In the genomic region with DNA sequence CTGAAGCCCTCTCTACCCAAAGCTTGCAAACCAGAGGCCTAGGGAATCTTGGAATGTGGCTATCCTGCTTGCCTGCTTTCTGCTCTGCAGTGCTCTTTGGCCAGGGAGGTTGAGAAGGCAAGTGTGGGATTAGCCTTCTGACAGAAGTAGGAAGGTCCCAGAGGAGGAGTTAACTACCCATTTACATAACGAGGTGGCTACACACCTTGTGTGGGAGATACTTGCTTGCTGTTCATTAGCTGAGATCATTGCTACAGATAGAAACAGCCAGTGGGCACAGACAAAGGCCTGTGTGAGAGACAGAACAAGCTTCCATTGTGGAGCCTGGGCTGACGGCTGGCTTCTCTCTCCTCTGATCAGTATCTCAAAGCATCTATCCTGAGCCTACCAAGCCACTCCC, we compare ENCODE assay signal across 19 mouse cellular contexts. TPM values are rescaled to one million over a fixed set of nuclear protein-coding genes. Genes with fewer than 3 reads are reported as not detected.
A peak's percentile ranks its signal among the peaks of the same experiment; 100 is the strongest.
DNase-seq lines count a peak whose midpoint lies in the region; ATAC-seq and TF ChIP-seq lines count a peak whose summit lies in the region.
"Had no signal": no experiment of that assay in that cellular context is flagged by ENCODE, and none has a peak within 500 bp of the region (broad histone marks: within the 10 kb centered on the region; RNA-seq: fewer than 3 reads in every experiment).

No protein-coding gene starts in this region.

- peak overlapping the region; percentile 58 for H3K27ac ChIP-seq in hindbrain, embryonic 13.5 days
- H3K27ac ChIP-seq in hindbrain, embryonic 16.5 days (ENCODE audit: low read depth, low read length) = no peak overlapping the region
- H3K27ac ChIP-seq in embryonic fibroblast, embryonic 13.5 days (ENCODE audit: insufficient read depth, low read length) = peak overlapping the region; percentile 30; the same call in 1 of the 2 replicates
- H3K27ac ChIP-seq in kidney, postnatal 0 days = no peak overlapping the region

- no peak overlapping the region for H3K4me3 ChIP-seq in hindbrain, embryonic 13.5 days
- H3K4me3 ChIP-seq in hindbrain, embryonic 16.5 days (ENCODE audit: low read length) = no peak overlapping the region
- no peak overlapping the region for H3K4me3 ChIP-seq in embryonic fibroblast, embryonic 13.5 days (ENCODE audit: insufficient read depth, low read length)
- no peak overlapping the region for H3K4me3 ChIP-seq in kidney, postnatal 0 days (replicated peaks; ENCODE audit: low read depth, low read length)
- H3K4me3 ChIP-seq: erythroblast, embryonic 14.5 days; myocyte had no signal

- DNase-seq in layer of hippocampus, adult 9-11 months = peak; percentile 54
- no peak for DNase-seq in layer of hippocampus, postnatal 14 days (ENCODE audit: low spot score in 2 of 2)
- no peak for DNase-seq in kidney, postnatal 0 days (ENCODE audit: low spot score)
- DNase-seq in adrenal gland, postnatal 36 days = no peak
- no peak for DNase-seq in testis, postnatal 14 days (ENCODE audit: low spot score)
- DNase-seq: adrenal gland, postnatal 14 days; cerebellum, postnatal 10 days; gastrocnemius, postnatal 25 days; right cerebral cortex, postnatal 14 days; thymus, postnatal 4 days had no signal

- no peak for ATAC-seq in hindbrain, embryonic 13.5 days (ENCODE audit: low FRiP score)
- ATAC-seq in hindbrain, embryonic 16.5 days = no peak
- ATAC-seq in kidney, postnatal 0 days (replicated peaks; ENCODE audit: low FRiP score, low read depth) = 0 out of 2 replicates have a peak, but pooled peaks have one; percentile 29
- ATAC-seq: CD4-positive, CD25-positive, alpha-beta regulatory T cell, adult 4 months; inflammation-experienced regulatory T-cells, adult 6 months had no signal

- 37% methylated on average over 2 of the region's 2 CpGs for WGBS in hindbrain, embryonic 13.5 days
- 41% methylated on average over 2 of the region's 2 CpGs for WGBS in hindbrain, embryonic 16.5 days
- 42% methylated on average over 2 of the region's 2 CpGs for whole genome bisulfite sequencing in kidney, postnatal 0 days

- H3K27me3 ChIP-seq in hindbrain, embryonic 13.5 days = no peaks in the 10 kb centered on the region
- no peaks in the 10 kb centered on the region for H3K27me3 ChIP-seq in hindbrain, embryonic 16.5 days (replicated peaks; ENCODE audit: control insufficient read depth, insufficient read depth, low read length)
- no peaks in the 10 kb centered on the region for H3K27me3 ChIP-seq in kidney, postnatal 0 days (ENCODE audit: insufficient read depth, low read length)

- H3K4me2 ChIP-seq in hindbrain, embryonic 13.5 days = no peak overlapping the region
- H3K4me2 ChIP-seq in hindbrain, embryonic 16.5 days (ENCODE audit: low read length) = no peak overlapping the region
- H3K4me2 ChIP-seq in kidney, postnatal 0 days (ENCODE audit: low read length) = no peak overlapping the region

- no peak for TF ChIP-seq CTCF in embryonic fibroblast, embryonic 13.5 days (IDR thresholded peaks at IDR 0.05; ENCODE audit: borderline replicate concordance, insufficient read depth, low read length)
- TF ChIP-seq CTCF in kidney, postnatal 0 days (IDR thresholded peaks at IDR 0.05; ENCODE audit: low read depth) = no peak

- no peak for TF ChIP-seq POLR2A in embryonic fibroblast, embryonic 13.5 days (IDR thresholded peaks at IDR 0.05; ENCODE audit: low read depth, low read length)

- peaks cover 10% of the 10 kb centered on the region; the same call in 1 of the 2 replicates for H3K4me1 ChIP-seq in hindbrain, embryonic 13.5 days (replicated peaks)
- peaks cover 2% of the 10 kb centered on the region for H3K4me1 ChIP-seq in hindbrain, embryonic 16.5 days (ENCODE audit: control insufficient read depth, insufficient read depth, low read depth, low read length)
- H3K4me1 ChIP-seq in embryonic fibroblast, embryonic 13.5 days (ENCODE audit: control insufficient read depth, insufficient read depth, low read length) = peaks cover 16% of the 10 kb centered on the region
- H3K4me1 ChIP-seq in kidney, postnatal 0 days (replicated peaks; ENCODE audit: insufficient read depth, low read length) = peaks cover 22% of the 10 kb centered on the region

- H3K9me3 ChIP-seq in hindbrain, embryonic 13.5 days = no peaks in the 10 kb centered on the region
- H3K9me3 ChIP-seq in hindbrain, embryonic 16.5 days (ENCODE audit: control insufficient read depth, low read length) = no peaks in the 10 kb centered on the region
- H3K9me3 ChIP-seq in kidney, postnatal 0 days (replicated peaks; ENCODE audit: low read length) = no peaks in the 10 kb centered on the region

- peaks cover 51% of the 10 kb centered on the region for H3K36me3 ChIP-seq in hindbrain, embryonic 13.5 days
- H3K36me3 ChIP-seq in hindbrain, embryonic 16.5 days (ENCODE audit: control insufficient read depth, insufficient read depth, low read length) = peaks cover 23% of the 10 kb centered on the region
- no peaks in the 10 kb centered on the region for H3K36me3 ChIP-seq in kidney, postnatal 0 days (ENCODE audit: insufficient read depth, low read length)

- no peak overlapping the region for H3K9ac ChIP-seq in hindbrain, embryonic 13.5 days
- H3K9ac ChIP-seq in hindbrain, embryonic 16.5 days (ENCODE audit: low read depth, low read length) = no peak overlapping the region
- no peak overlapping the region for H3K9ac ChIP-seq in kidney, postnatal 0 days (ENCODE audit: low read depth, low read length)

RNA-seq across cellular contexts. Expression of a gene that starts 25.4 kb away (rescaled TPM):
- polyA plus RNA-seq in hindbrain, embryonic 13.5 days (2015; fragmentation: Nextera tagmentation; extraction: Ambion mirVana) = 1.7 TPM in 2 replicates
- 2.7 and 3.8 TPM in 2 replicates for polyA plus RNA-seq in hindbrain, embryonic 16.5 days (2015; fragmentation: Nextera tagmentation; extraction: Ambion mirVana)
- total RNA-seq in layer of hippocampus, postnatal 14 days (2021) = 1 to 10 TPM; 2.9 to 3.4 TPM
- not detected in 2 replicates for polyA plus RNA-seq in embryonic fibroblast, embryonic 13.5 days (2011; ENCODE audit: insufficient read length, low read depth, missing spikeins)
- polyA plus RNA-seq in kidney, postnatal 0 days (2015; fragmentation: Nextera tagmentation; extraction: Ambion mirVana) = 0.11 TPM in 2 replicates
- not detected for total RNA-seq in adrenal gland, postnatal 36 days (2021)
- total RNA-seq: adrenal gland, postnatal 14 days; gastrocnemius, postnatal 25 days had no signal
- polyA plus RNA-seq: erythroblast, embryonic 14.5 days; liver, embryonic 16.5 days had no signal

RNA-seq across cellular contexts. Expression of a gene that starts 43.6 kb away (rescaled TPM):
- 0.31 and 0.62 TPM in 2 replicates for polyA plus RNA-seq in hindbrain, embryonic 13.5 days (2015; fragmentation: Nextera tagmentation; extraction: Ambion mirVana)
- polyA plus RNA-seq in hindbrain, embryonic 16.5 days (2015; fragmentation: Nextera tagmentation; extraction: Ambion mirVana) = 0.26 and 0.45 TPM in 2 replicates
- 1 to 10 TPM; 4.1 to 4.6 TPM for total RNA-seq in layer of hippocampus, postnatal 14 days (2021)
- polyA plus RNA-seq in embryonic fibroblast, embryonic 13.5 days (2011; ENCODE audit: insufficient read length, low read depth, missing spikeins) = 8.6 and 15.5 TPM in 2 replicates
- 0.54 and 0.76 TPM in 2 replicates for polyA plus RNA-seq in kidney, postnatal 0 days (2015; fragmentation: Nextera tagmentation; extraction: Ambion mirVana)
- not detected for total RNA-seq in adrenal gland, postnatal 36 days (2021)
- total RNA-seq: adrenal gland, postnatal 14 days; gastrocnemius, postnatal 25 days; MEL had no signal
- polyA plus RNA-seq: erythroblast, embryonic 14.5 days had no signal

Comparison
In these comparisons a context has a peak if more than half of its experiments do, and no peak if none do; other contexts are left out.
1. H3K27ac ChIP-seq: peak in hindbrain, embryonic 13.5 days (single experiment) and embryonic fibroblast, embryonic 13.5 days (single experiment); none in hindbrain, embryonic 16.5 days (single experiment) and kidney, postnatal 0 days (single experiment).